Mouse (Mus musculus) thymus, adult 2 months (tissue): Measurements from ENCODE around the gene Armc3. TPM values are rescaled to one million over a fixed set of nuclear protein-coding genes. Genes with fewer than 3 reads are reported as not detected.

ENCODE experiments used
- DNase-seq: peaks from one replicate; pipeline ENCODE4 v3.0.0; 2021
- H3K27ac ChIP-seq: fragments of 200-500 bp; 2 replicates; pipeline ENCODE4 v1.5.1; 2012; ENCODE audit warnings: low read length, control low read depth; ENCODE audit not compliant: control insufficient read depth, insufficient read depth
- H3K27me3 ChIP-seq: fragments of 200-500 bp; 2 replicates; pipeline ENCODE4 v1.6.1; 2012; ENCODE audit warnings: mild to moderate bottlenecking, low read length, moderate library complexity, mixed read lengths; ENCODE audit not compliant: control insufficient read depth, insufficient read depth
- H3K36me3 ChIP-seq: fragments of 200-500 bp; 2 replicates; pipeline ENCODE4 v1.6.1; 2012; ENCODE audit warnings: mild to moderate bottlenecking, low read length, moderate library complexity; ENCODE audit not compliant: control insufficient read depth, insufficient read depth
- H3K4me1 ChIP-seq: fragments of 200-500 bp; replicated peaks from 2 replicates; pipeline ENCODE4 v1.6.1; 2012; ENCODE audit warnings: low read length; ENCODE audit not compliant: control insufficient read depth, insufficient read depth
- H3K4me3 ChIP-seq: fragments of 200-500 bp; 2 replicates; pipeline ENCODE4 v1.5.1; 2012; ENCODE audit warnings: mild to moderate bottlenecking, low read length, control low read depth, moderate library complexity; ENCODE audit not compliant: control insufficient read depth, insufficient read depth
- CTCF ChIP-seq: fragments of 200-500 bp; IDR thresholded peaks from 2 replicates; pipeline ENCODE4 v1.5.1; 2012; ENCODE audit warnings: mild to moderate bottlenecking, control low read depth, low read length, moderate library complexity, borderline replicate concordance; ENCODE audit not compliant: control insufficient read depth, poor library complexity, insufficient read depth; ENCODE audit errors: extremely low read depth
- POLR2A ChIP-seq: fragments of 200-500 bp; IDR thresholded peaks from 2 replicates; pipeline ENCODE4 v1.6.1; 2012; ENCODE audit warnings: mild to moderate bottlenecking, low read length, control low read depth, moderate library complexity; ENCODE audit not compliant: control insufficient read depth, poor library complexity, insufficient read depth; ENCODE audit errors: extremely low read depth
- WGBS: fragments of 180-500 bp; shearing (Covaris S2); methylation state at CpG from one replicate; pipeline ENCODE4 v1.1.7; 2018; 5-methylcytosine and 5-hydroxymethylcytosine counted together
- polyA plus RNA-seq: library from polyadenylated mRNA; depleted of rRNA; stranded (reverse); fragments of >200 nt; gene quantifications from 2 replicates; pipeline ENCODE4 v1.2.3, GENCODE M21; 2012

Gene Armc3
- polyA plus RNA-seq, 1 experiment = 0.11 TPM

- no peak for DNase-seq
- H3K27me3 ChIP-seq = no peaks in the 10 kb centered on the region
- H3K4me1 ChIP-seq = peaks cover 9% of the 10 kb centered on the region
- no peaks in the 10 kb centered on the region for H3K36me3 ChIP-seq
- no peak for TF ChIP-seq CTCF
- TF ChIP-seq POLR2A = no peak
- WGBS = 68% methylated on average over 4 of the region's 4 CpGs
- no peak overlapping the region for H3K27ac ChIP-seq
- no peak overlapping the region for H3K4me3 ChIP-seq
These were observed 119.4 kb downstream of the Armc3 start for GRCm38 (mm10) chr2:19318499-19318898.

GRCm38 (mm10) chr2:19319284-19319683 is 120.2 kb downstream of the Armc3 start:
- no peak for DNase-seq
- peaks cover 8% of the 10 kb centered on the region for H3K4me1 ChIP-seq
- TF ChIP-seq POLR2A (no peak), CTCF (no peak)
- H3K4me3 ChIP-seq = no peak overlapping the region
- H3K27me3 ChIP-seq = no peaks in the 10 kb centered on the region
- 86% methylated on average over 3 of the region's 3 CpGs for WGBS
- H3K27ac ChIP-seq = no peak overlapping the region
- no peaks in the 10 kb centered on the region for H3K36me3 ChIP-seq

GRCm38 (mm10) chr2:19322448-19322847 is 123.3 kb downstream of the Armc3 start:
- no peaks in the 10 kb centered on the region for H3K36me3 ChIP-seq
- H3K4me1 ChIP-seq = no peaks in the 10 kb centered on the region; the same call in none of the 2 replicates
- no peaks in the 10 kb centered on the region for H3K27me3 ChIP-seq
- H3K27ac ChIP-seq = no peak overlapping the region
- TF ChIP-seq POLR2A = no peak
- TF ChIP-seq CTCF = no peak
- WGBS = 95% methylated on average over 9 of the region's 9 CpGs
- DNase-seq = no peak
- no peak overlapping the region for H3K4me3 ChIP-seq

DNA sequence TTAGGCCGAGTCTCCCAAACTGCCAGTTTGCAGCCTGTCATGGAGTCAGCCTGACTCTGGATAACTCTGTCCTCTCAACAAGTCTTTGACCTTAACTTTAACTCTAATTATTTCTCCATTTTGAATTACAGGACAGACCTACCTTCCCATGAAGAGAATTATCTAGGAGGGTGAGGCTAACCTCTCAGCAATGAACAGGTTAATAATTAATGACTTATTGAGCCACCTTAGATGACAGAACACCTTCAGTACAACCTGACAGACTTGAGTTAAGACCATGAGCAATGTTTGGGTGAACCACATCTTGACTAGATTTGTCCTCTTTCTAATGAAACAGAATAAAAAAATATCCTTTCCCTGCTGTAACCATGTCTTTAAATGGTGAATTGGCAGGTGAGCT is 127.3 kb downstream of the Armc3 start:
- Histone ChIP-seq H3K27me3 (no peaks in the 10 kb centered on the region), H3K27ac (no peak overlapping the region), H3K4me3 (no peak overlapping the region), H3K4me1 (no peaks in the 10 kb centered on the region), H3K36me3 (no peaks in the 10 kb centered on the region)
- TF ChIP-seq CTCF = no peak
- no peak for TF ChIP-seq POLR2A
- WGBS = 97% methylated on average over 1 of the region's 1 CpGs
- no peak for DNase-seq

GRCm38 (mm10) chr2:19327811-19328210 is 128.7 kb downstream of the Armc3 start:
- H3K4me3 ChIP-seq = no peak overlapping the region
- H3K27me3 ChIP-seq = no peaks in the 10 kb centered on the region
- 78% methylated on average over 4 of the region's 4 CpGs for WGBS
- no peak for DNase-seq
- no peaks in the 10 kb centered on the region for H3K36me3 ChIP-seq
- TF ChIP-seq POLR2A = no peak
- H3K4me1 ChIP-seq = no peaks in the 10 kb centered on the region
- H3K27ac ChIP-seq = no peak overlapping the region

- H3K36me3 ChIP-seq = no peaks in the 10 kb centered on the region
- DNase-seq = peak; percentile 11
- H3K4me1 ChIP-seq = no peaks in the 10 kb centered on the region
- TF ChIP-seq POLR2A = no peak
- TF ChIP-seq CTCF = no peak
- WGBS = 56% methylated on average over 10 of the region's 10 CpGs
- no peak overlapping the region for H3K27ac ChIP-seq
- no peaks in the 10 kb centered on the region for H3K27me3 ChIP-seq
- H3K4me3 ChIP-seq = no peak overlapping the region
These were observed 145.0 kb downstream of the Armc3 start for GRCm38 (mm10) chr2:19343901-19344635.
